Mouse (Mus musculus) B cell, adult 2 months (primary cell): ENCODE data around the gene Meioc.

ENCODE experiments used
- DNase-seq, 2 experiments: peaks; one replicate each; pipeline ENCODE4 v3.0.0; 2022

Gene Meioc

GRCm38 (mm10) chr11:102663416-102663815 is at the start of gene Meioc:
Gene Meioc (plus strand): TSS chr11:102663716.
- DNase-seq: no peak

GRCm38 (mm10) chr11:102619449-102619848 is 44.1 kb upstream of the Meioc start:
- DNase-seq: peak in 1 of 2 experiments; percentile 8

- DNase-seq: no peak
Measured at GRCm38 (mm10) chr11:102623876-102624789, 39.4 kb upstream of the Meioc start.

- no peak for DNase-seq
Measured at GRCm38 (mm10) chr11:102624888-102625407, 38.6 kb upstream of the Meioc start.

GRCm38 (mm10) chr11:102627171-102627931 is 36.2 kb upstream of the Meioc start:
- DNase-seq: no peak

GRCm38 (mm10) chr11:102628529-102628928 is 35.0 kb upstream of the Meioc start:
- DNase-seq: no peak

- no peak for DNase-seq
Measured at GRCm38 (mm10) chr11:102629375-102629774, 34.1 kb upstream of the Meioc start.

- no peak for DNase-seq
Measured at GRCm38 (mm10) chr11:102630731-102631130, 32.8 kb upstream of the Meioc start.

- DNase-seq: no peak
Measured at GRCm38 (mm10) chr11:102631203-102631602, 32.3 kb upstream of the Meioc start.

- DNase-seq: no peak
Measured at GRCm38 (mm10) chr11:102632725-102633124, 30.8 kb upstream of the Meioc start.

- no peak for DNase-seq
Measured at GRCm38 (mm10) chr11:102633379-102633778, 30.1 kb upstream of the Meioc start.

- no peak for DNase-seq
Measured at GRCm38 (mm10) chr11:102636887-102637286, 26.6 kb upstream of the Meioc start.

GRCm38 (mm10) chr11:102643891-102644382 is 19.6 kb upstream of the Meioc start:
- no peak for DNase-seq

- no peak for DNase-seq
Measured at GRCm38 (mm10) chr11:102646226-102646625, 17.3 kb upstream of the Meioc start.

- DNase-seq: no peak
Measured at GRCm38 (mm10) chr11:102647885-102648284, 15.6 kb upstream of the Meioc start.

- DNase-seq: peak; percentile 57 to 61
Measured at GRCm38 (mm10) chr11:102651381-102651780, 12.1 kb upstream of the Meioc start.

GRCm38 (mm10) chr11:102652844-102653243 is 10.7 kb upstream of the Meioc start:
- no peak for DNase-seq

GRCm38 (mm10) chr11:102655888-102656287 is 7.6 kb upstream of the Meioc start:
- DNase-seq: no peak

GRCm38 (mm10) chr11:102656326-102656926 is 7.1 kb upstream of the Meioc start:
- DNase-seq: no peak

- DNase-seq: no peak
Measured at GRCm38 (mm10) chr11:102656931-102657330, 6.6 kb upstream of the Meioc start.

GRCm38 (mm10) chr11:102665151-102665550 is 1.6 kb downstream of the Meioc start:
- DNase-seq: no peak

GRCm38 (mm10) chr11:102665637-102666435 is 2.3 kb downstream of the Meioc start:
- no peak for DNase-seq
